Comparison of ENCODE assay signal across 16 mouse cellular contexts in the genomic region with DNA sequence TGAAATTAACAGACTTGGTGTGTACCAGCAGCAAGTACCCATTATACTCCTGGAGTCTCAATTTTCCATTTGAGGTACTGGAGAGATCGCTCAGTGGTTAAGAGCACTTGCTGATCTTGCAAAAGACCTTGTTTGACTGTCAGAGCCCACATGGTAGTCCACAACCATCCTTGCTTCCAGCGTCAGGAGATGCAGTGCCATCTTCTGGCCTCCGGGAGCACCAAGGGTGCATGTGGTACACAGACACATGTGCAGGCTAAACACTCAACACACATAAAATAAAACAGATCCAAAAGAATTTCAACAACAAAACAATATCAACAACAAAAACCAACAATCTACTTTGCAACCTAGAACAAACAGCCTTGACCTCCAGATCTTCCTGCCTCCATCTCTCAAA. TPM values are rescaled to one million over a fixed set of nuclear protein-coding genes. Genes with fewer than 3 reads are reported as not detected.
DNase-seq lines count a peak whose midpoint lies in the region; ATAC-seq and TF ChIP-seq lines count a peak whose summit lies in the region.
"Had no signal": no experiment of that assay in that cellular context is flagged by ENCODE, and none has a peak within 500 bp of the region (broad histone marks: within the 10 kb centered on the region; RNA-seq: fewer than 3 reads in every experiment).

No protein-coding gene starts in this region.

- no peak for DNase-seq in heart, postnatal 0 days (ENCODE audit: low spot score)
- DNase-seq in heart, postnatal 14 days, result no peak
- no peak for DNase-seq in lung, embryonic 14.5 days
- no peak for DNase-seq in lung, adult 18-20 months
- DNase-seq in ES-CJ7 (ENCODE audit: low read depth, low spot score), result peak; percentile 48
- no peak for DNase-seq in hindbrain, embryonic 14.5 days (ENCODE audit: low spot score)
- no peak for DNase-seq in layer of hippocampus, adult 18-20 months (ENCODE audit: low spot score in 2 of 2)
- DNase-seq: kidney, postnatal 14 days; right cerebral cortex, postnatal 4 days had no signal

- H3K9me3 ChIP-seq in heart, postnatal 0 days (replicated peaks; ENCODE audit: control insufficient read depth, low read length), result no peaks in the 10 kb centered on the region
- no peaks in the 10 kb centered on the region for H3K9me3 ChIP-seq in lung, embryonic 14.5 days (ENCODE audit: low read depth, low read length)
- H3K9me3 ChIP-seq in hindbrain, embryonic 14.5 days (ENCODE audit: control insufficient read depth, low read length), result 0 out of 2 replicates have a peak, but pooled peaks cover 7% of the 10 kb centered on the region
- H3K9me3 ChIP-seq: G1E; heart, embryonic 15.5 days; liver, embryonic 15.5 days; midbrain, embryonic 10.5 days; stomach, embryonic 15.5 days had no signal

- 0 out of 2 replicates have a peak, but pooled peaks cover 3% of the 10 kb centered on the region for H3K27me3 ChIP-seq in heart, postnatal 0 days (ENCODE audit: control insufficient read depth, insufficient read depth, low read length)
- H3K27me3 ChIP-seq in lung, embryonic 14.5 days (ENCODE audit: insufficient read depth, low read length), result no peaks in the 10 kb centered on the region
- no peaks in the 10 kb centered on the region for H3K27me3 ChIP-seq in hindbrain, embryonic 14.5 days (ENCODE audit: control insufficient read depth, insufficient read depth, low read length)
- H3K27me3 ChIP-seq: liver, embryonic 15.5 days; stomach, embryonic 15.5 days had no signal

- H3K4me1 ChIP-seq in heart, postnatal 0 days (ENCODE audit: control insufficient read depth, insufficient read depth), result no peaks in the 10 kb centered on the region
- no peaks in the 10 kb centered on the region for H3K4me1 ChIP-seq in lung, embryonic 14.5 days (ENCODE audit: insufficient read depth)
- no peaks in the 10 kb centered on the region for H3K4me1 ChIP-seq in cortical plate, adult 2 months (ENCODE audit: control insufficient read depth, insufficient read depth, low read length)
- H3K4me1 ChIP-seq in hindbrain, embryonic 14.5 days (replicated peaks; ENCODE audit: control insufficient read depth, insufficient read depth, low read length), result no peaks in the 10 kb centered on the region
- H3K4me1 ChIP-seq: heart, embryonic 15.5 days; liver, embryonic 15.5 days; midbrain, embryonic 10.5 days; stomach, embryonic 15.5 days had no signal

- H3K36me3 ChIP-seq in heart, postnatal 0 days (replicated peaks; ENCODE audit: control insufficient read depth, insufficient read depth, low read length), result no peaks in the 10 kb centered on the region
- no peaks in the 10 kb centered on the region for H3K36me3 ChIP-seq in lung, embryonic 14.5 days (ENCODE audit: insufficient read depth)
- peaks cover 35% of the 10 kb centered on the region for H3K36me3 ChIP-seq in hindbrain, embryonic 14.5 days (replicated peaks; ENCODE audit: control insufficient read depth, insufficient read depth)
- H3K36me3 ChIP-seq: G1E; heart, embryonic 15.5 days; liver, embryonic 15.5 days; midbrain, embryonic 10.5 days; stomach, embryonic 15.5 days had no signal

- peak; percentile 29 for TF ChIP-seq CTCF in heart, postnatal 0 days (IDR thresholded peaks at IDR 0.05; ENCODE audit: low read depth)
- TF ChIP-seq CTCF in lung, embryonic 14.5 days (IDR thresholded peaks at IDR 0.05; ENCODE audit: low read depth), result peak; percentile 22; the same call in 1 of the 2 replicates
- TF ChIP-seq CTCF in cortical plate, adult 2 months (IDR thresholded peaks at IDR 0.05; ENCODE audit: extremely low read depth, insufficient read depth, low read length), result 0 out of 2 replicates have a peak, but pooled peaks have one; percentile 9

- TF ChIP-seq POLR2A in cortical plate, adult 2 months (IDR thresholded peaks at IDR 0.05; ENCODE audit: extremely low read depth, insufficient read depth, low read length), result no peak

- H3K4me3 ChIP-seq in heart, postnatal 0 days (ENCODE audit: low read depth, low read length), result no peak overlapping the region
- no peak overlapping the region for H3K4me3 ChIP-seq in lung, embryonic 14.5 days (ENCODE audit: low read depth, low read length)
- H3K4me3 ChIP-seq in cortical plate, adult 2 months (ENCODE audit: insufficient read depth, low read length), result no peak overlapping the region
- no peak overlapping the region for H3K4me3 ChIP-seq in hindbrain, embryonic 14.5 days (replicated peaks; ENCODE audit: low read length)
- H3K4me3 ChIP-seq: heart, embryonic 15.5 days; liver, embryonic 15.5 days; midbrain, embryonic 10.5 days; stomach, embryonic 15.5 days had no signal

- 46% methylated on average over 3 of the region's 3 CpGs for WGBS in heart, postnatal 0 days
- WGBS in lung, embryonic 14.5 days, result 57% methylated on average over 3 of the region's 3 CpGs
- WGBS in hindbrain, embryonic 14.5 days, result 59% methylated on average over 3 of the region's 3 CpGs

- intact Hi-C loops in heart, postnatal 14 days (cut with DNase I), result no loop called here

- H3K27ac ChIP-seq in heart, postnatal 0 days (ENCODE audit: low read depth), result no peak overlapping the region
- no peak overlapping the region for H3K27ac ChIP-seq in lung, embryonic 14.5 days (ENCODE audit: low read depth)
- H3K27ac ChIP-seq in cortical plate, adult 2 months (ENCODE audit: insufficient read depth, low read length), result no peak overlapping the region
- no peak overlapping the region for H3K27ac ChIP-seq in hindbrain, embryonic 14.5 days
- H3K27ac ChIP-seq: heart, embryonic 15.5 days; liver, embryonic 15.5 days; midbrain, embryonic 10.5 days; stomach, embryonic 15.5 days had no signal

- no peak for TF ChIP-seq EP300 in heart, postnatal 0 days (IDR thresholded peaks at IDR 0.05; ENCODE audit: low read depth)

- no peak for ATAC-seq in heart, postnatal 0 days (ENCODE audit: insufficient read depth, low read depth)
- ATAC-seq in lung, embryonic 14.5 days (ENCODE audit: insufficient read depth), result no peak
- no peak for ATAC-seq in hindbrain, embryonic 14.5 days (ENCODE audit: low FRiP score)
- ATAC-seq: forebrain, embryonic 16.5 days had no signal

- H3K4me2 ChIP-seq in heart, postnatal 0 days (ENCODE audit: low read depth, low read length), result no peak overlapping the region
- H3K4me2 ChIP-seq in lung, embryonic 14.5 days, result no peak overlapping the region
- no peak overlapping the region for H3K4me2 ChIP-seq in hindbrain, embryonic 14.5 days (replicated peaks)
- H3K4me2 ChIP-seq: heart, embryonic 15.5 days; liver, embryonic 15.5 days; stomach, embryonic 15.5 days had no signal

- no peak overlapping the region for H3K9ac ChIP-seq in heart, postnatal 0 days (replicated peaks; ENCODE audit: low read depth, low read length)
- H3K9ac ChIP-seq in lung, embryonic 14.5 days, result no peak overlapping the region
- H3K9ac ChIP-seq in hindbrain, embryonic 14.5 days, result no peak overlapping the region
- H3K9ac ChIP-seq: heart, embryonic 15.5 days; liver, embryonic 15.5 days; stomach, embryonic 15.5 days had no signal

RNA-seq across cellular contexts. Expression of a gene that starts 14.6 kb away (rescaled TPM):
- not detected in 2 replicates for total RNA-seq in heart, postnatal 0 days (2014; rRNA removed; ENCODE audit: low replicate concordance)
- polyA plus RNA-seq in heart, postnatal 0 days (2015; fragmentation: Nextera tagmentation; extraction: Ambion mirVana), result 0.04 TPM in 1 of 2 replicates, not detected in the other
- total RNA-seq in heart, postnatal 14 days (2021), result under 1 TPM; 0.29 to 0.33 TPM
- polyA plus RNA-seq in lung, embryonic 14.5 days (2014; fragmentation: Nextera tagmentation; extraction: Ambion mirVana), result 8.5 and 10.0 TPM in 2 replicates
- 33.5 and 33.7 TPM in 2 replicates for polyA plus RNA-seq in cortical plate, adult 2 months (2012; rRNA removed)
- polyA plus RNA-seq in hindbrain, embryonic 14.5 days (2014; fragmentation: Nextera tagmentation; extraction: Ambion mirVana), result 14.0 and 14.4 TPM in 2 replicates
- total RNA-seq in layer of hippocampus, adult 18-20 months (2021), result 10 to 100 TPM; 40.1 to 40.8 TPM
- polyA plus RNA-seq: G1E had no signal

RNA-seq across cellular contexts. Expression of a gene that starts 21.7 kb away (rescaled TPM):
- 0.39 TPM in 1 of 2 replicates, not detected in the other for total RNA-seq in heart, postnatal 0 days (2014; rRNA removed; ENCODE audit: low replicate concordance)
- 0.59 and 0.75 TPM in 2 replicates for polyA plus RNA-seq in heart, postnatal 0 days (2015; fragmentation: Nextera tagmentation; extraction: Ambion mirVana)
- total RNA-seq in heart, postnatal 14 days (2021), result under 1 TPM in 1 of 2 experiments, not detected in 1; 0.14 TPM
- polyA plus RNA-seq in lung, embryonic 14.5 days (2014; fragmentation: Nextera tagmentation; extraction: Ambion mirVana), result 1.1 TPM in 2 replicates
- 0.06 and 0.17 TPM in 2 replicates for polyA plus RNA-seq in cortical plate, adult 2 months (2012; rRNA removed)
- polyA plus RNA-seq in hindbrain, embryonic 14.5 days (2014; fragmentation: Nextera tagmentation; extraction: Ambion mirVana), result 0.16 TPM in 1 of 2 replicates, not detected in the other
- not detected for total RNA-seq in layer of hippocampus, adult 18-20 months (2021)
- polyA plus RNA-seq: forebrain, embryonic 16.5 days had no signal
